19 mouse cellular contexts compared by ENCODE assay signal in the genomic region with DNA sequence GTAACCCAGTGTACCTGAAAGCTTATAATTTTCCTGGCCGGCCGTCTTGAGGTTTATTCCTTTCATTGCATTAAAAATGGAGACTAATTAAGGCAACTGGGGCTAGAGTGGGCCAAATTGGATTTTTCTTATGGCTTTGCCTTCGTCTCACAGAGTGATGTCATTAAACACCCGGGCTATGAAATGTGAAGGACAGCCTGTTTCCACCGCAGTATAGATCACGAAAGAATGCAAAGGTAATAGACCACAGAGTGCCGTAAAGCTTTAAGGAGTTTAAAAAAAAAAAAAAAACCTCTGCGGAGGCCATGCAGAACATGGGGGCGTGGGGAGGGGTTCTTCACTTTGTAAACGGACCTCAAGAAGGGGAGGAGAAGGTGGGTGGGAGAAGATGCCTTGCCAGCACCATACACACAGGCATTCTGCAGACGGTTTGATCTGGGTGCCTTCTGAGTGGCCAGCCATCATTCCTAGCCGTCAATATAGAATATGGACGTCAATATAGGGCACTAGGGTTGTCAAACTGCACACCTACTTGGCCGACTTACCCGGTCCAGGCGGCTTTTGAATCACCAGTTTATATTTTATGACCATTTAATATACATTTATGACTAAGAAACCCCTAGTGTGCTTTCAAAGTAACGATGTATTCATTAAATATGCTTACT. TPM values are rescaled to one million over a fixed set of nuclear protein-coding genes. Genes with fewer than 3 reads are reported as not detected.
A peak's percentile ranks its signal among the peaks of the same experiment; 100 is the strongest.
DNase-seq lines count a peak whose midpoint lies in the region; ATAC-seq lines count a peak whose summit lies in the region.
"Had no signal": no experiment of that assay in that cellular context is flagged by ENCODE, and none has a peak within 500 bp of the region (broad histone marks: within the 10 kb centered on the region; RNA-seq: fewer than 3 reads in every experiment).

No protein-coding gene starts in this region.

- H3K9ac ChIP-seq in limb, embryonic 11.5 days (ENCODE audit: low read length) = no peak overlapping the region
- no peak overlapping the region for H3K9ac ChIP-seq in limb, embryonic 12.5 days (replicated peaks)
- H3K9ac ChIP-seq in neural tube, embryonic 13.5 days = no peak overlapping the region
- H3K9ac ChIP-seq: forebrain, embryonic 13.5 days; forebrain, postnatal 0 days; heart, embryonic 12.5 days had no signal

- no peak overlapping the region for H3K4me3 ChIP-seq in limb, embryonic 11.5 days (ENCODE audit: low read depth, low read length)
- H3K4me3 ChIP-seq in limb, embryonic 10.5 days = no peak overlapping the region
- H3K4me3 ChIP-seq in limb, embryonic 12.5 days (replicated peaks) = no peak overlapping the region
- H3K4me3 ChIP-seq in neural tube, embryonic 13.5 days = no peak overlapping the region
- H3K4me3 ChIP-seq: embryonic facial prominence, embryonic 10.5 days; forebrain, embryonic 13.5 days; gastrocnemius, adult 2 months; heart, embryonic 12.5 days; hindbrain, embryonic 10.5 days had no signal

- no peak for DNase-seq in limb, embryonic 11.5 days (ENCODE audit: low spot score)
- no peak for DNase-seq in limb, embryonic 10.5 days (ENCODE audit: low spot score)
- DNase-seq in cerebellum, postnatal 4 days (ENCODE audit: low spot score in 2 of 2) = no peak
- DNase-seq in cerebellum, postnatal 25 days = no peak
- DNase-seq: adrenal gland, adult 2 months; adrenal gland, postnatal 25 days; cerebellum, adult 2 months; cerebellum, postnatal 14 days; forebrain, postnatal 0 days; gastrocnemius, adult 2 months; gastrocnemius, postnatal 25 days had no signal

- H3K4me1 ChIP-seq in limb, embryonic 11.5 days (ENCODE audit: control insufficient read depth, insufficient read depth, low read length) = no peaks in the 10 kb centered on the region
- H3K4me1 ChIP-seq in limb, embryonic 10.5 days = peaks cover 25% of the 10 kb centered on the region
- H3K4me1 ChIP-seq in limb, embryonic 12.5 days (replicated peaks) = peaks cover 32% of the 10 kb centered on the region
- H3K4me1 ChIP-seq in neural tube, embryonic 13.5 days (replicated peaks) = peaks cover 4% of the 10 kb centered on the region; the same call in 1 of the 2 replicates
- H3K4me1 ChIP-seq: forebrain, embryonic 13.5 days; hindbrain, embryonic 10.5 days had no signal

- no peaks in the 10 kb centered on the region for H3K27me3 ChIP-seq in limb, embryonic 11.5 days (ENCODE audit: control insufficient read depth, insufficient read depth, low read length)
- H3K27me3 ChIP-seq in limb, embryonic 10.5 days (ENCODE audit: low read depth, poor library complexity, severe bottlenecking) = no peaks in the 10 kb centered on the region
- H3K27me3 ChIP-seq in limb, embryonic 12.5 days = no peaks in the 10 kb centered on the region
- no peaks in the 10 kb centered on the region for H3K27me3 ChIP-seq in neural tube, embryonic 13.5 days
- H3K27me3 ChIP-seq: CH12.LX; forebrain, embryonic 13.5 days; heart, embryonic 12.5 days had no signal

- H3K4me2 ChIP-seq in limb, embryonic 11.5 days (ENCODE audit: low read depth, severe bottlenecking) = no peak overlapping the region
- peak overlapping the region; percentile 37 for H3K4me2 ChIP-seq in limb, embryonic 12.5 days
- H3K4me2 ChIP-seq in neural tube, embryonic 13.5 days = peak overlapping the region; percentile 4
- H3K4me2 ChIP-seq: forebrain, embryonic 13.5 days; heart, embryonic 12.5 days had no signal

- H3K36me3 ChIP-seq in limb, embryonic 11.5 days (ENCODE audit: control insufficient read depth, insufficient read depth, low read length) = no peaks in the 10 kb centered on the region
- H3K36me3 ChIP-seq in limb, embryonic 10.5 days = no peaks in the 10 kb centered on the region
- H3K36me3 ChIP-seq in limb, embryonic 12.5 days = no peaks in the 10 kb centered on the region
- H3K36me3 ChIP-seq in neural tube, embryonic 13.5 days = no peaks in the 10 kb centered on the region
- H3K36me3 ChIP-seq: embryonic facial prominence, embryonic 10.5 days; heart, embryonic 12.5 days; hindbrain, embryonic 10.5 days had no signal

- WGBS in limb, embryonic 11.5 days = 54% methylated on average over 17 of the region's 17 CpGs
- WGBS in limb, embryonic 10.5 days = 79% methylated on average over 17 of the region's 17 CpGs
- WGBS in limb, embryonic 12.5 days = 30% methylated on average over 17 of the region's 17 CpGs
- 52% methylated on average over 17 of the region's 17 CpGs for WGBS in neural tube, embryonic 13.5 days

- no peaks in the 10 kb centered on the region for H3K9me3 ChIP-seq in limb, embryonic 11.5 days (ENCODE audit: control insufficient read depth, low read length)
- H3K9me3 ChIP-seq in limb, embryonic 10.5 days (replicated peaks) = no peaks in the 10 kb centered on the region
- H3K9me3 ChIP-seq in limb, embryonic 12.5 days = no peaks in the 10 kb centered on the region
- no peaks in the 10 kb centered on the region for H3K9me3 ChIP-seq in neural tube, embryonic 13.5 days
- H3K9me3 ChIP-seq: embryonic facial prominence, embryonic 10.5 days; forebrain, embryonic 13.5 days; heart, embryonic 12.5 days; hindbrain, embryonic 10.5 days had no signal

- no peak overlapping the region for H3K27ac ChIP-seq in limb, embryonic 11.5 days (replicated peaks; ENCODE audit: low read depth, low read length)
- no peak overlapping the region; the same call in 1 of the 2 replicates for H3K27ac ChIP-seq in limb, embryonic 10.5 days
- peak overlapping the region; percentile 83 for H3K27ac ChIP-seq in limb, embryonic 12.5 days
- H3K27ac ChIP-seq in neural tube, embryonic 13.5 days (replicated peaks) = peak overlapping the region; percentile 39
- H3K27ac ChIP-seq: embryonic facial prominence, embryonic 10.5 days; forebrain, embryonic 13.5 days; gastrocnemius, adult 2 months; hindbrain, embryonic 10.5 days had no signal

- 0 out of 2 replicates have a peak, but pooled peaks have one; percentile 17 for ATAC-seq in limb, embryonic 11.5 days (ENCODE audit: insufficient number of reproducible peaks, low FRiP score, low TSS enrichment, low read depth)
- ATAC-seq in limb, embryonic 12.5 days (ENCODE audit: insufficient number of reproducible peaks, insufficient read depth, low FRiP score, low TSS enrichment, low read depth) = peak; percentile 64
- peak; percentile 60; the same call in 1 of the 2 replicates for ATAC-seq in neural tube, embryonic 13.5 days (ENCODE audit: low read depth)
- ATAC-seq: forebrain, embryonic 13.5 days; hindbrain, embryonic 16.5 days had no signal

RNA-seq across cellular contexts. Expression of a gene that starts 23.2 kb away (rescaled TPM):
- polyA plus RNA-seq in limb, embryonic 11.5 days (2014; fragmentation: Nextera tagmentation; extraction: Ambion mirVana) = 132 and 134 TPM in 2 replicates
- polyA plus RNA-seq in limb, embryonic 10.5 days (2016; fragmentation: Nextera tagmentation; extraction: Ambion mirVana) = 107 and 122 TPM in 2 replicates
- polyA plus RNA-seq in limb, embryonic 12.5 days (2016; fragmentation: Nextera tagmentation; extraction: Ambion mirVana) = 200 and 207 TPM in 2 replicates
- polyA plus RNA-seq in neural tube, embryonic 13.5 days (2015; fragmentation: Nextera tagmentation; extraction: Ambion mirVana) = 77.8 and 87.6 TPM in 2 replicates

RNA-seq across cellular contexts. Expression of a gene that starts 53.4 kb away (rescaled TPM):
- 0.13 TPM in 1 of 2 replicates, not detected in the other for polyA plus RNA-seq in limb, embryonic 11.5 days (2014; fragmentation: Nextera tagmentation; extraction: Ambion mirVana)
- not detected in 2 replicates for polyA plus RNA-seq in limb, embryonic 10.5 days (2016; fragmentation: Nextera tagmentation; extraction: Ambion mirVana)
- 0.61 and 0.80 TPM in 2 replicates for polyA plus RNA-seq in limb, embryonic 12.5 days (2016; fragmentation: Nextera tagmentation; extraction: Ambion mirVana)
- 2.3 and 2.9 TPM in 2 replicates for polyA plus RNA-seq in neural tube, embryonic 13.5 days (2015; fragmentation: Nextera tagmentation; extraction: Ambion mirVana)
- polyA plus RNA-seq: cerebellum, adult 2 months; embryonic facial prominence, embryonic 10.5 days; forebrain, embryonic 13.5 days had no signal

Comparison
In these comparisons a context has a peak if more than half of its experiments do, and no peak if none do; other contexts are left out.
1. H3K27ac ChIP-seq: peak in limb, embryonic 12.5 days (single experiment) and neural tube, embryonic 13.5 days (single experiment); none in limb, embryonic 11.5 days (single experiment) and limb, embryonic 10.5 days (single experiment).
2. Peak in every context shown above with its lines, with median percentiles within 50 percentile points of each other: ATAC-seq.